Mouse (Mus musculus) G1E (cell line): ENCODE data around the gene Slc30a9.

Experiments used
- CTCF ChIP-seq: IDR thresholded peaks from 2 replicates; pipeline ENCODE4 v1.5.1; 2012; ENCODE audit warnings: low read depth, low read length, inconsistent platforms, mixed read lengths
- POLR2AphosphoS5 ChIP-seq: IDR thresholded peaks from 2 replicates; pipeline ENCODE4 v1.6.1; 2012; ENCODE audit warnings: low read depth, low read length, inconsistent platforms; ENCODE audit not compliant: insufficient replicate concordance

DNA sequence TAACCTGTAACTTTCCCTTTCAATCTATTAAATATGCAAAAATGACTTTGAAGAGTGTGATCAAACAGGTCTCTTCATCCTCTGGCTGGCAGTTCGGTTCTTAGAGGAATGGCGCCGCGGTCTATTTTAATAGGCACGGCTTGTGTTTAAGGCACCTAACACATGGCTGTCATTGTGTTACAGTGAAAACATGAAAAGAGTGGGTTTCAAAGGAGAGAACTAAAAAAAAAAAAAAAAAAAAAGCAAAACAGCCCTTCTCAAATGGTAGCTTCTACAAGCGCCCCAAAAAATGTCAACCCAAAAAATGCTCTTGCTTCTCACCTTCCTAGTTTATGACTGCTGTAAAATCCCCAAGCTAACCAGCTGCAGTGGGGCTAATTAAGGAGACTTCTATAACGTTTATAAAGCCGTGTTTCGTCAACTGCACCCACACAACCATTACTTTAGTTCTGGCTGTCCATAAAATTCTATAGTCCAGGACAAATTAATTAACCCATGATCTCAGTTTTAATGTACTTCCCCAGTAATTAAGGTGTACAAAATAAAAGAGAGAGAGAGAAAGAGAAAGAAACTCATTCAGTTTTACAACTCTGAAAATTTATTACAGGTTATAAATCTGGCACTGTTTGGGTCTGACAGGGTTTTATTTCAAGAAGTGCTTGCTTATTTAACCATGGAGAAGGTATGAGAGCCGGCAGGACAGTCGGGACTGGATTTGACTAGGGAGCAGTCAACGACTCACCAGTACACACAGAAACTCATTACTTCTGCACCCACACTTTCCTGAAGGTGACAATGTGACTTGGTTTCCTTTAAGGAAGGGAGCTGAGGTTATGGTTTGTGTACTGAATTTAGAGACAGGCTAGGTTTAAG lies 94.1 kb downstream of the Slc30a9 start:
- TF ChIP-seq CTCF = no peak
- no peak for TF ChIP-seq POLR2AphosphoS5
